Mouse (Mus musculus) adrenal gland, adult (tissue): ENCODE results near the gene Rap2a.

Experiments
- DNase-seq, 2 experiments: peaks; one replicate each; pipeline ENCODE4 v3.0.0; 2022 to 2023; ENCODE audit warnings: low spot score in 1 of 2; ENCODE audit not compliant: inconsistent age in 2 of 2

Gene Rap2a

GRCm38 (mm10) chr14:120499096-120499495, 20.9 kb downstream of the Rap2a start:
- DNase-seq: no peak

GRCm38 (mm10) chr14:120499601-120500000, 21.4 kb downstream of the Rap2a start:
- no peak for DNase-seq

DNA sequence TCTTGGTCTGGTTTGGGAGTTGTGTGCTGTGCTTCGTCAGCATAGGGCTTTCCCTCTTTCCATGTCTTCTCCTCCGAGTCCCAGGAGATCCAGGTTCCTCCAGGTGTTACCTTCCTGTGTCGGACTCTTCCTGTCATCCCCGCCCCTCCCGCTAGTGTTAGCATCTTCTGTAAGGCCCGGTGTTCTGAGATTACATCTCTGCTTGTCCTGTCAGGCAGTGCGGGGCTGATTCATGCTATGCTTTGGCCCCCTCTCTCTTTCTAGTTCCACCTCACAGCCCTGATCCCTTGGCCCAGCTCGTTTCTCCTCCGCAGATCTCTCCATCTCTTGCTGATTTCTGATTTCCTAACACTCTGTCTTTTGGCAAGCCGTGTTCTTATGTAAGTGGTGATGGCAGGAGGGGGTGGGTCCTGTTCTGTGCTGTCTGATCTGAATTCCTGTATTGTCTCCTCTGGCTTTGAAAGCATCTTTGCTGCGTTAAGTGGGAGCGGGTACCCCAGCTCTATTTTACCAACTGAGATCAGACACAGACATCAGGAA, 21.8 kb downstream of the Rap2a start:
- DNase-seq: peak in 1 of 2 experiments; percentile 38

- DNase-seq: no peak
Measured at GRCm38 (mm10) chr14:120500791-120501190, 22.5 kb downstream of the Rap2a start.

- no peak for DNase-seq
Measured at GRCm38 (mm10) chr14:120503641-120504040, 25.4 kb downstream of the Rap2a start.

GRCm38 (mm10) chr14:120504423-120504822, 26.2 kb downstream of the Rap2a start:
- DNase-seq: no peak

GRCm38 (mm10) chr14:120504928-120505461, 26.8 kb downstream of the Rap2a start:
- DNase-seq: no peak

DNA sequence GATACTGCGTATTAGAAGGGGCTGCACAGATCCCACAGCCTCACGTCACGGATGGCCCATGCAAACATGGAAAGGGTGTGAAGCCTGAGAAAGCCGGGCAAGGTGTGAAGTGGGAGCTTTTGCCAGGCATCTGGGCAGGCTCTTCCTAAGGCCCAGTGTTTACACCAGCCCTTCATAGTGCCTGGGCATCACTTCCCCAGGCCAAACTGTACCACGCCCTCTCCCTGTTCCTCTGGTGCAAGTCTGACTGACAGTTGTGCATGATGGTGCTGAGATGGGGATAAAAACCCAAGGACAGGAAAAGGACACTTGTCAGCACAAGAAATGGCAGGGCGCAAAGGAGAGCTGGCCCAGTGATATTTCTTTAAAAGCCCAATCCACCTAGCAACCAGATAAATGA, 27.7 kb downstream of the Rap2a start:
- no peak for DNase-seq

- DNase-seq: no peak
Measured at GRCm38 (mm10) chr14:120507516-120507915, 29.3 kb downstream of the Rap2a start.

GRCm38 (mm10) chr14:120508566-120509365, 30.5 kb downstream of the Rap2a start:
- DNase-seq: no peak

DNA sequence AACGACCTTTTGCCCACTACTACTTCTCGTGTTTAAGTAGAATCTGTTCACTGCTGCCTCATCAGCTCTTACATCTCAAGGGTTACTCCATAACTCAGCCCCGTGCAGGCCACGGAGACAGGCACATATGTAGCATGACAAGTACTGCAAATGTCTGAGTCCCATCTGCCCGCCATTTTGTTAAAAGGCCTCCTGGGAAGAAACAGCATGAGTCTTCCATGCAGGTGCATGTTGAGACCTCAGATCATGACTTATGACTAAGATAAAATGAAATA, 31.1 kb downstream of the Rap2a start:
- no peak for DNase-seq

- no peak for DNase-seq
Measured at GRCm38 (mm10) chr14:120511821-120512220, 33.6 kb downstream of the Rap2a start.

GRCm38 (mm10) chr14:120514821-120515271, 36.6 kb downstream of the Rap2a start:
- peak; percentile 21 to 82 for DNase-seq

DNA sequence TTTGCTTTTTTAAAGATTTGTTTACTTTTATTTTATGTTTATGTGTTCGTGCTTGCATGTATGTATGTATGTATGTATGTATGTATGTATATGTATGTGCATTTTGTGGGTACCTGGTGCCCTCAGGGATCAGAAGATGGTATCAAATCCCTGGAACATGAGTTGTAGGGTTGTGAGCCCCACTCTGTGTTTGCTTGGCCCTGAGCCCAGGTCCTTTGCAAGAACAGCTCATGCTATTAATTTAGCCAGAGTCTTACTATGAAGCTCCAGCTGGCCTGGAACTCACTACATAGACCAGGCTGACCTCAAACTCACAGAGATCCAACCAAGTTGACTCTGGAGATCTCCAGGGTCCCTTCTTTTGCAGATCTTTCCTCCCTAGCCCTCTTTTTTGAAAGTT, 37.1 kb downstream of the Rap2a start:
- peak; percentile 49 to 72 for DNase-seq

DNA sequence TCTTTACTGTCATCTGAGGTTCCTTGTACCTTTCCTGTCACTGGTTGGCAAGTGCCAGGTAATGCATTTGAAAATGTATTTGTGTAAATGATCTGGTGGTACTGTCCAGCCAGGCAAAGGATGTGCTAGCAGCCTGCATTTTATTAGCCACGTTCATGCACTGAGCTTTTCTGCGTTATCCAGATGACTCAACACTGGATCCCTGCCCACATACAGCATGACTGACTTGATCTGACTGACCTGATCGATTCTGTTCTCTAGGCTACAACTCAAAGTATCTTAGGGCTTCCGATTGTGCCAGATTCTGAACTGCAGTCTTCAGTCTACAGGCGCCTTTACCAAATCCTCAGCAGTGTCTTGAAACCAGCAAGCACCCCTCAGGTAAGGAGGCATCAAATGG, 40.5 kb downstream of the Rap2a start:
- DNase-seq: no peak

- DNase-seq: no peak
Measured at GRCm38 (mm10) chr14:120519921-120520320, 41.7 kb downstream of the Rap2a start.

DNA sequence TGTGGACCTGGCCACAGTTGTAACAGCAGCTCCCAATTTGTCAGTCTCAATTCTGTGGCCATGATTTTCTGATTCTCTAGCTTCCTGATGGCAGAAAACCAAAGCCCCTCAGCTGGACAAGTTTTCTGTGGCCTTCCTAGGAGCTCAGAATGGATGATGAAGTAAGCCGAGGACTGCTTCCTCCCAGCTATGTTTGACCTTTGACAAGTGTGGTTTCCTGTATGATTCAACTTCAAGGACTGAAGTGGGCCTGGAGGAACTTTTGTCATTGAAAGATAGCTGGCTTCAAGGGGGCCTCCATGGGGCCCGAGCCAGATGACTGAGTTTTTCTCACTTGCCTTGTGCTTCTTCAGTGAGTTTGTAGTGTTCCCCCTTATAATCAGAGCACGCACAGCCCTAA, 42.6 kb downstream of the Rap2a start:
- DNase-seq: peak in 1 of 2 experiments; percentile 61

- DNase-seq: no peak
Measured at GRCm38 (mm10) chr14:120523296-120523695, 45.1 kb downstream of the Rap2a start.

GRCm38 (mm10) chr14:120525644-120526043, 47.4 kb downstream of the Rap2a start:
- no peak for DNase-seq

GRCm38 (mm10) chr14:120533301-120533700, 55.1 kb downstream of the Rap2a start:
- no peak for DNase-seq

DNA sequence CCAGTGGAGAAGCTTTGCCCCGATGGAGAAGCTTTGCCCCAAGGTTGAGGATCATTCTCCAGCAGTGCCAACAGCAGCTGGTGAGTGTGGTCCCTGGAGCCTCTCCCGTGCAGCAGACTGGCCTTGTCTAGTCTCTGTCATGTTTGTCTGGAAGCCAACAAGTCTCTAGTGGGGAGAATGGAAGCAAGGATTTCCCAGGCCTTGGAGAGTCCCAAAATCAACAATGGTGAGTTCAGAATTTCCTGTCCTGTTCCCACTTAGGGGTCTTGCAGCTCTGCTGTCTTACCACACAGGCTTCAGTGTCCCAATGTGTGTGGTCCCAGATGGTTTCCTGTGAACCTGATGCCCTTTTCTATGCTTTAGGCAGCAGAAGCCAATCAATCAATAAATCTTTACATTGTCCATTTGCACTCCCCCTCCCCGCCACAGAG, 56.6 kb downstream of the Rap2a start:
- no peak for DNase-seq

DNA sequence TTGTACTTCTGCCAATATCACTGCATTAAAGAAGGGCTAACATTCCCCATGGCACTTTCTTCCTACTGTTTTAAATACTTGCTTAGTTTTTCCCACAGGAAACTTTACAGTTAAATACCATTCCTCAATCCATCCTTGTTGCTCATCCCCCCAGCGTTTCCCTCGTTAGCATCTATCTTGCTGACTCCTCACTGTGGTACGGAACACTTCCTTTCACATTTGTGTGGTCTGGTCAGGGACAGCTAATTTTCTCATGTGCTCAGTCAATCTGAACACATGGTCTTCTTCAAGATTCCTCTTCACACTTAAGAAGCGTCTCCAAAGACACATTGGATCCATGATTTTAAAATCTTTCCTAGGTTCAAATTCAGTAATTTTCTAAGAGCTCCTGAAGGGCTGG, 57.2 kb downstream of the Rap2a start:
- no peak for DNase-seq

DNA sequence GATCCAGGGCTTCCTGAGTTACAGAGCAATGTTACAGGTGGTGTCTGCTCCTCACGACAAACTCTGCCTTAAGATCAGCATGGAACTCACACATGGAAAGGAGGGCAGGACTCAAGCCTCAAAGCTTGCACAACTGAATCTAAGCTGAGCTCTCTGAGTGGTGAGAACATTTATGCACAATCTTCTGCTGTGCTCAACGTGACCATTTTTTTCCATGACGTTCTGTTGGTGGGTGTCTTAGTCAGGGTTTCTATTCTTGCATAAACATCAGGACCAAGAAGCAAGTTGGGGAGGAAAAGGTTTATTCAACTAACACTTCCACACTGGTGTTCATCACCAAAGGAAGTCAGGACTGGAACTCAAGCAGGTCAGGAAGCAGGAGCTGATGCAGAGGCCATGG, 57.7 kb downstream of the Rap2a start:
- no peak for DNase-seq
